In genomic region chr5:124847014-124847413, GRCm38 (mm10) we compare ENCODE assay signal across 30 mouse cellular contexts. TPM values are rescaled to one million over a fixed set of nuclear protein-coding genes. Genes with fewer than 3 reads are reported as not detected.
DNase-seq lines count a peak whose midpoint lies in the region; ATAC-seq and TF ChIP-seq lines count a peak whose summit lies in the region.
"Had no signal": no experiment of that assay in that cellular context is flagged by ENCODE, and none has a peak within 500 bp of the region (broad histone marks: within the 10 kb centered on the region; RNA-seq: fewer than 3 reads in every experiment).

No protein-coding gene starts in this region.

- no peaks in the 10 kb centered on the region for H3K9me3 ChIP-seq in embryonic facial prominence, embryonic 13.5 days
- no peaks in the 10 kb centered on the region for H3K9me3 ChIP-seq in hindbrain, postnatal 0 days (ENCODE audit: low read length)
- H3K9me3 ChIP-seq: forebrain, embryonic 12.5 days; G1E; heart, embryonic 10.5 days; heart, embryonic 15.5 days; hindbrain, embryonic 12.5 days; midbrain, embryonic 12.5 days had no signal

- no peaks in the 10 kb centered on the region for H3K27me3 ChIP-seq in embryonic facial prominence, embryonic 13.5 days
- no peaks in the 10 kb centered on the region for H3K27me3 ChIP-seq in hindbrain, postnatal 0 days (ENCODE audit: insufficient read depth, low read length)
- H3K27me3 ChIP-seq: forebrain, embryonic 12.5 days; hindbrain, embryonic 12.5 days; midbrain, embryonic 12.5 days had no signal

- TF ChIP-seq CTCF in hindbrain, postnatal 0 days (IDR thresholded peaks at IDR 0.05; ENCODE audit: low read depth): no peak

- WGBS in embryonic facial prominence, embryonic 13.5 days: 24% methylated on average over 1 of the region's 1 CpGs
- WGBS in hindbrain, postnatal 0 days: 68% methylated on average over 1 of the region's 1 CpGs

- H3K4me3 ChIP-seq in embryonic facial prominence, embryonic 13.5 days: no peak overlapping the region
- H3K4me3 ChIP-seq in hindbrain, postnatal 0 days (ENCODE audit: low read length): no peak overlapping the region
- H3K4me3 ChIP-seq: erythroblast, embryonic 14.5 days; forebrain, embryonic 12.5 days; heart, embryonic 10.5 days; heart, embryonic 15.5 days; hindbrain, embryonic 12.5 days; midbrain, embryonic 12.5 days had no signal

- 0 out of 2 replicates have a peak, but pooled peaks have one; percentile 48 for ATAC-seq in embryonic facial prominence, embryonic 13.5 days (ENCODE audit: insufficient number of reproducible peaks, insufficient read depth, low FRiP score, low TSS enrichment, low read depth)
- no peak for ATAC-seq in hindbrain, postnatal 0 days
- ATAC-seq: forebrain, postnatal 0 days; intestine, embryonic 16.5 days had no signal

- peak overlapping the region; percentile 66 for H3K27ac ChIP-seq in embryonic facial prominence, embryonic 13.5 days
- no peak overlapping the region for H3K27ac ChIP-seq in hindbrain, postnatal 0 days
- H3K27ac ChIP-seq: forebrain, embryonic 12.5 days; heart, embryonic 10.5 days; heart, embryonic 15.5 days; hindbrain, embryonic 12.5 days; liver, embryonic 14.5 days; midbrain, embryonic 12.5 days had no signal

- H3K9ac ChIP-seq in embryonic facial prominence, embryonic 13.5 days: no peak overlapping the region
- no peak overlapping the region for H3K9ac ChIP-seq in hindbrain, postnatal 0 days (replicated peaks; ENCODE audit: low read length)
- H3K9ac ChIP-seq: forebrain, embryonic 12.5 days; forebrain, postnatal 0 days; heart, embryonic 15.5 days; hindbrain, embryonic 12.5 days; liver, embryonic 14.5 days; midbrain, embryonic 12.5 days had no signal

- no peak overlapping the region for H3K4me2 ChIP-seq in embryonic facial prominence, embryonic 13.5 days
- H3K4me2 ChIP-seq in hindbrain, postnatal 0 days (ENCODE audit: low read depth, low read length): no peak overlapping the region
- H3K4me2 ChIP-seq: forebrain, embryonic 12.5 days; heart, embryonic 15.5 days; hindbrain, embryonic 12.5 days; midbrain, embryonic 12.5 days had no signal

- no peaks in the 10 kb centered on the region for H3K36me3 ChIP-seq in embryonic facial prominence, embryonic 13.5 days
- H3K36me3 ChIP-seq in hindbrain, postnatal 0 days (ENCODE audit: insufficient read depth, low read length): no peaks in the 10 kb centered on the region
- H3K36me3 ChIP-seq: forebrain, embryonic 12.5 days; G1E; heart, embryonic 10.5 days; heart, embryonic 15.5 days; hindbrain, embryonic 12.5 days; midbrain, embryonic 12.5 days had no signal

- DNase-seq in embryo, embryonic 10 days (ENCODE audit: low spot score): peak; percentile 28
- DNase-seq in embryo, embryonic 9.5 days (ENCODE audit: extremely low spot score): no peak
- DNase-seq in Muller cell, postnatal 12 days (ENCODE audit: inconsistent ontology term): peak; percentile 65
- DNase-seq in retina, embryonic 14.5 days (ENCODE audit: low spot score): peak; percentile 3
- no peak for DNase-seq in kidney, postnatal 14 days
- DNase-seq in c-Kit-positive CD71-positive TER-119-positive erythroid progenitor cells, embryonic 14.5 days (ENCODE audit: low spot score): no peak
- no peak for DNase-seq in hindbrain, postnatal 0 days (ENCODE audit: low spot score)
- DNase-seq: adrenal gland, adult 2 months; adrenal gland, postnatal 36 days; cerebellum, adult 2 months; cerebellum, postnatal 25 days; forebrain, postnatal 0 days; gastrocnemius, postnatal 25 days; kidney, adult 9 months; kidney, postnatal 10 days; liver; lung, adult 2 months; lung, postnatal 14 days; thymus, adult 2 months; thymus, postnatal 36 days had no signal

- H3K4me1 ChIP-seq in embryonic facial prominence, embryonic 13.5 days: peaks cover 23% of the 10 kb centered on the region
- H3K4me1 ChIP-seq in hindbrain, postnatal 0 days (ENCODE audit: insufficient read depth, low read length): peaks cover 7% of the 10 kb centered on the region; the same call in 1 of the 2 replicates

RNA-seq across cellular contexts. Expression of gene Ccdc92, which starts 15.2 kb away (rescaled TPM):
- polyA plus RNA-seq in embryonic facial prominence, embryonic 13.5 days (2015; fragmentation: Nextera tagmentation; extraction: Ambion mirVana): 7.1 and 8.7 TPM in 2 replicates
- 43.2 and 48.5 TPM in 2 replicates for total RNA-seq in hindbrain, postnatal 0 days (2014; rRNA removed)
- 43.7 and 49.4 TPM in 2 replicates for polyA plus RNA-seq in hindbrain, postnatal 0 days (2015; fragmentation: Nextera tagmentation; extraction: Ambion mirVana)

RNA-seq across cellular contexts. Expression of gene Zfp664, which starts 15.5 kb away (rescaled TPM):
- 107 and 113 TPM in 2 replicates for polyA plus RNA-seq in embryonic facial prominence, embryonic 13.5 days (2015; fragmentation: Nextera tagmentation; extraction: Ambion mirVana)
- 42.5 and 44.7 TPM in 2 replicates for total RNA-seq in hindbrain, postnatal 0 days (2014; rRNA removed)
- 63.6 and 68.9 TPM in 2 replicates for polyA plus RNA-seq in hindbrain, postnatal 0 days (2015; fragmentation: Nextera tagmentation; extraction: Ambion mirVana)

Comparison
In these comparisons a context has a peak if more than half of its experiments do, and no peak if none do; other contexts are left out.
1. DNase-seq: peak in embryo, embryonic 10 days (single experiment), Muller cell, postnatal 12 days (single experiment) and retina, embryonic 14.5 days (single experiment); none in embryo, embryonic 9.5 days (single experiment), kidney, postnatal 14 days (single experiment), c-Kit-positive CD71-positive TER-119-positive erythroid progenitor cells, embryonic 14.5 days (single experiment) and hindbrain, postnatal 0 days (single experiment).